Mouse (Mus musculus) midbrain, embryonic 11.5 days (tissue): Measurements from ENCODE around the gene Mgat4a. TPM values are rescaled to one million over a fixed set of nuclear protein-coding genes. Genes with fewer than 3 reads are reported as not detected.

Experiments
- ATAC-seq: fragments of 200-750 bp; cut with Nextera tagmentation; 2 replicates; pipeline ENCODE4 v1.8.0; 2017; ENCODE audit warnings: moderate TSS enrichment, moderate library complexity; ENCODE audit not compliant: low FRiP score
- DNase-seq: peaks from one replicate; pipeline ENCODE4 v3.0.0; 2015; ENCODE audit warnings: low spot score; ENCODE audit errors: missing footprints
- H3K27ac ChIP-seq: fragments of 300-500 bp; sonication (generic); 2 replicates; pipeline ENCODE4 v1.5.1; 2014; ENCODE audit warnings: low read depth, low read length
- H3K27me3 ChIP-seq: fragments of 300-500 bp; sonication (generic); 2 replicates; pipeline ENCODE4 v1.6.1; 2014; ENCODE audit warnings: mild to moderate bottlenecking, low read length, moderate library complexity, mixed read lengths; ENCODE audit not compliant: control insufficient read depth, insufficient read depth
- H3K36me3 ChIP-seq: fragments of 300-500 bp; sonication (generic); 2 replicates; pipeline ENCODE4 v1.6.1; 2014; ENCODE audit warnings: mild to moderate bottlenecking, low read length, moderate library complexity, mixed read lengths; ENCODE audit not compliant: control insufficient read depth, insufficient read depth
- H3K4me1 ChIP-seq: fragments of 300-500 bp; sonication (generic); 2 replicates; pipeline ENCODE4 v1.6.1; 2014; ENCODE audit warnings: low read length; ENCODE audit not compliant: control insufficient read depth, insufficient read depth
- H3K4me2 ChIP-seq: fragments of 300-500 bp; sonication (generic); 2 replicates; pipeline ENCODE4 v1.6.1; 2014; ENCODE audit warnings: mild to moderate bottlenecking, moderate library complexity
- H3K4me3 ChIP-seq: fragments of 300-500 bp; sonication (generic); 2 replicates; pipeline ENCODE4 v1.5.1; 2014; ENCODE audit warnings: low read depth, low read length
- H3K9ac ChIP-seq: fragments of 300-500 bp; sonication (generic); 2 replicates; pipeline ENCODE4 v1.6.1; 2014; ENCODE audit warnings: low read length
- H3K9me3 ChIP-seq: fragments of 300-500 bp; sonication (generic); 2 replicates; pipeline ENCODE4 v1.6.1; 2016; ENCODE audit warnings: low read length; ENCODE audit not compliant: control insufficient read depth
- WGBS: fragments of 180-500 bp; shearing (Covaris S2); extraction: QIAGEN DNeasy Blood & Tissue Kit; methylation state at CpG from one replicate; pipeline ENCODE4 v1.1.7; 2014; 5-methylcytosine and 5-hydroxymethylcytosine counted together
- polyA plus RNA-seq: library from polyadenylated mRNA; unstranded; fragments of >200 nt; fragmentation: Nextera tagmentation; extraction: Ambion mirVana; gene quantifications from 2 replicates; pipeline ENCODE4 v1.2.1, GENCODE M21; 2014

Mgat4a gene
- polyA plus RNA-seq, 1 experiment from 2014 or later = 5.7 TPM

DNA sequence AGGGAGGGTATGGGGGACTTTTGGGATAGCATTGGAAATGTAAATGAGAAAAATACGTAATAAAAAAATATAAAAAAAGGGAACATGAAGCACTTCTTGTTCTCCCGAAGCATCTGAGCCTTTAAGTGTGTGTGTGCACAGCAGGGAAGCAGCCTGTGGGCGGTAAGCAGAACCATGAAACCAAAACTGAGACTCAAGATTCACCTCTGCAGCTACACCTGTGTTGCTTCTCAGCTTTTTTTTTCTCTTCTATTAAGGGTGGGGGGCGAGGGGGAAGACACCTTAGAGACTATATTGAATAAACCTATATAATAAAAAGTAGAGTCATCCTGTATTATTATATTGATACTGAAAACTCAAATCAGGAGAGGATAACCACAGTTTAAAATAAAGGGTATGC lies 73.0 kb downstream of the Mgat4a start:
- H3K9ac ChIP-seq = no peak overlapping the region
- no peaks in the 10 kb centered on the region for H3K4me1 ChIP-seq
- no peaks in the 10 kb centered on the region for H3K9me3 ChIP-seq
- H3K27me3 ChIP-seq = no peaks in the 10 kb centered on the region
- no peak overlapping the region for H3K4me2 ChIP-seq
- no peak overlapping the region for H3K27ac ChIP-seq
- H3K4me3 ChIP-seq = no peak overlapping the region
- DNase-seq (no peak), ATAC-seq (no peak)
- no peaks in the 10 kb centered on the region for H3K36me3 ChIP-seq
- 75% methylated on average over 4 of the region's 4 CpGs for WGBS

DNA sequence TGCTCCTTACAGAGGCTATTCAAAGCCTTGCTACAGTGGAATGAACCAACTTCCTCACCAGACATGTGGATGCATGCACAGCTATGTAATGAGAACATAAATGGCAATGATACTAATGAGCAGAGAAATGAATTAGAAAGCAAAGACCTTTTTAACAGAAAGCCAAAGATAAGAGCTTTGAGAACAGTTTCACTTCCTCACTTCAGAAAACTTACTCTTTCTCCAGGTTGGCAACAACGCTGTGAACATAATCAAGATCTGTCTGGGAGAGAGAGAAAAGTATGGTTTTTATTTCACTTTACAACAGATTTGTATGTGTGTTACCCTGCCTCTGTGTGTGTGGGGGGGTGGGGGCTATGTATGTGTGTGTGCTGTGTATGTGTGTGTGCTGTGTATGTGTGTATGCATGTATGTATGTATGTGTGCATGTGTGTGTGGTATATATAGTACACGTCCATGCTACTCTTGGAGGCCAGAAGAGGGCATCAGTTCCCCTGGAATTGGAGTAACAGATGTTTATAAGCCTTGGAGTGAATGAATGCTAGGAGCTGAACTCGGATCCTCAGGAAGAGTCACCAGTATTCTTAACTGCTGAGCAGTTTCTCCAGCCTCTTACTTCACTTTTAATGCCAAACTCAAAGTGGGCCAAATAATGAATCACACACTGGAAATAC lies 74.4 kb downstream of the Mgat4a start:
- Histone ChIP-seq H3K9ac (no peak overlapping the region), H3K27me3 (no peaks in the 10 kb centered on the region), H3K27ac (no peak overlapping the region), H3K4me1 (no peaks in the 10 kb centered on the region), H3K9me3 (no peaks in the 10 kb centered on the region), H3K4me2 (no peak overlapping the region), H3K36me3 (no peaks in the 10 kb centered on the region), H3K4me3 (no peak overlapping the region)
- ATAC-seq = no peak
- 81% methylated on average over 3 of the region's 3 CpGs for WGBS
- no peak for DNase-seq

- no peak overlapping the region for H3K4me2 ChIP-seq
- no peaks in the 10 kb centered on the region for H3K36me3 ChIP-seq
- H3K27ac ChIP-seq = no peak overlapping the region
- H3K9ac ChIP-seq = no peak overlapping the region
- ATAC-seq (no peak), DNase-seq (no peak)
- H3K4me1 ChIP-seq = no peaks in the 10 kb centered on the region
- 86% methylated on average over 10 of the region's 10 CpGs for WGBS
- H3K9me3 ChIP-seq = no peaks in the 10 kb centered on the region
- H3K27me3 ChIP-seq = no peaks in the 10 kb centered on the region
- H3K4me3 ChIP-seq = no peak overlapping the region
Measured at GRCm38 (mm10) chr1:37464878-37465452, 75.9 kb downstream of the Mgat4a start.

DNA sequence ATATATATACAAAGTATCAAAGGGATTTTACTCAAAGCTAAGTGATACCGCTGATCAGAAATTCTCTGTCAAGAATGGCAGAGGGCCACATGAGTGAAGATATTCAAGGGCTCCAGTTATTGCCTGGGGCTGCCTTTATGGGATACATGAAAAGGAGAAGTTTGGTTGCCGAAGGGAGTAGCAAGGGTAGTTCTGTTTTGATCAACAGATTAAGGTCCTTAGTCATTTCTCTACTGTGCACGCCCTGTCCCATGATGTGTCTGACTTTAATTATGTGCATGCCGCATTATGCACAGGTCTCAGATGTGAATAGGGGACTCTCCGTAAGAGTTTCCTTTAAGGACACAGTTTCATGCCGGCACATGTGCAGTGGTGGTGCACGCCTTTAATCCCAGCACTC lies 83.3 kb downstream of the Mgat4a start:
- H3K27ac ChIP-seq = no peak overlapping the region
- 96% methylated on average over 7 of the region's 7 CpGs for WGBS

DNA sequence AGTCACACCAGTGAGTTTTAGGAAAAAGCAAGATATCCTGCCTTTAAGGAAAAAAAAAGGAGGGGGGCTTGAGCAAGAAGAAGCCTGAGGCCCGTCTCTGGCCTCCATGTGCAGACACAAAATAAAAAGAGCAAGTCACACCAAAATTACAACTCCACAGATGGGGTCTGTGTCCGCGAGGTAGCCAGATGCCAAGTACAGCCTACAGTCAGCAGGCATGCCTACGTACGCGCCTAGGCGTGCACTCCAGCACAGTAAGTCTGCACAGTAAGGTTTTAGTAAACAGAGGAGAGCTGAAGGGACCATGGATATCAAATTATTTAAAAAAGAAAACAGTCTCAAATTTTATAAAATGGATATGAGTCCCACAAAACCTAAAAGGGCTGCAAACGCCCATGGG lies 89.5 kb downstream of the Mgat4a start:
- no peak overlapping the region for H3K4me2 ChIP-seq
- 91% methylated on average over 8 of the region's 8 CpGs for WGBS
- no peaks in the 10 kb centered on the region for H3K4me1 ChIP-seq
- DNase-seq (no peak), ATAC-seq (no peak)
- H3K27ac ChIP-seq = no peak overlapping the region
- no peaks in the 10 kb centered on the region for H3K9me3 ChIP-seq
- no peaks in the 10 kb centered on the region for H3K27me3 ChIP-seq
- no peak overlapping the region for H3K4me3 ChIP-seq
- H3K9ac ChIP-seq = no peak overlapping the region
- H3K36me3 ChIP-seq = no peaks in the 10 kb centered on the region

More for the DNA sequence above, 83.3 kb downstream of the Mgat4a start:
- Histone ChIP-seq H3K9ac (no peak overlapping the region), H3K4me3 (no peak overlapping the region), H3K4me2 (no peak overlapping the region), H3K36me3 (no peaks in the 10 kb centered on the region), H3K4me1 (no peaks in the 10 kb centered on the region), H3K9me3 (no peaks in the 10 kb centered on the region), H3K27me3 (no peaks in the 10 kb centered on the region)
- no peak for DNase-seq
- no peak for ATAC-seq

GRCm38 (mm10) chr1:37448361-37449095 lies 92.3 kb downstream of the Mgat4a start:
- Histone ChIP-seq H3K9me3 (no peaks in the 10 kb centered on the region), H3K36me3 (no peaks in the 10 kb centered on the region), H3K4me3 (no peak overlapping the region), H3K27ac (no peak overlapping the region), H3K4me1 (no peaks in the 10 kb centered on the region), H3K27me3 (no peaks in the 10 kb centered on the region), H3K9ac (no peak overlapping the region), H3K4me2 (no peak overlapping the region)
- 81% methylated on average over 10 of the region's 10 CpGs for WGBS
- DNase-seq (peak; percentile 87), ATAC-seq (no peak)

- 94% methylated on average over 16 of the region's 16 CpGs for WGBS
- no peak overlapping the region for H3K4me2 ChIP-seq
- no peak overlapping the region for H3K9ac ChIP-seq
- no peaks in the 10 kb centered on the region for H3K9me3 ChIP-seq
- DNase-seq (no peak), ATAC-seq (no peak)
- H3K36me3 ChIP-seq = no peaks in the 10 kb centered on the region; the same call in 1 of the 2 replicates
- no peaks in the 10 kb centered on the region for H3K4me1 ChIP-seq
- no peak overlapping the region for H3K4me3 ChIP-seq
- no peaks in the 10 kb centered on the region for H3K27me3 ChIP-seq
- H3K27ac ChIP-seq = no peak overlapping the region
Measured at GRCm38 (mm10) chr1:37442848-37443835, 97.7 kb downstream of the Mgat4a start.

DNA sequence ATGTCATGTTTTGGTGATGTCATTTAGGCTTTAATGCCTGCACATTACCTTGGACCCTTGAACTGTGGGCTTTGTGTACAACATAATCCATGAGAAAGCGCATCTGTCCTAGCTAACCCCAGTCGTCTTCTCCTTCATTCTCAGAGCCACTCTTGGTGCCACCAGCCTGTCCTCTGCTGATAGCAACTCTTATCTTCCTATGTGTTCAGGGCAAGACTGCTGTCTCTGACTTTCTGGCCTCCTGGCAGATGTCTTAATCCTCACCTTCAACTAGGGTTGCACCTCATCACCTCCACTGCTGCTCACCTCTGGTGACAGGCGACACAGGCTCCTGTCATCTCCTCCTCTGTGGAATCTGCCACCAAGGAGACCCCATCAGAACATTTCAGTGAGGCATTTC lies 104.4 kb downstream of the Mgat4a start:
- ATAC-seq (no peak), DNase-seq (no peak)
- Histone ChIP-seq H3K27me3 (no peaks in the 10 kb centered on the region), H3K9me3 (no peaks in the 10 kb centered on the region), H3K36me3 (peaks cover 14% of the 10 kb centered on the region), H3K4me3 (no peak overlapping the region), H3K9ac (no peak overlapping the region), H3K4me1 (no peaks in the 10 kb centered on the region), H3K27ac (no peak overlapping the region), H3K4me2 (no peak overlapping the region)
- 89% methylated on average over 3 of the region's 3 CpGs for WGBS
